Mouse (Mus musculus) frontal cortex, adult (tissue): ENCODE measurements around the gene Asic2.

Experiments
- ATAC-seq: cut with Nextera tagmentation; 2 replicates; pipeline ENCODE4 v1.9.2; 2017; ENCODE audit warnings: mild to moderate bottlenecking, moderate library complexity, mixed read lengths; ENCODE audit not compliant: low TSS enrichment

Gene Asic2

DNA sequence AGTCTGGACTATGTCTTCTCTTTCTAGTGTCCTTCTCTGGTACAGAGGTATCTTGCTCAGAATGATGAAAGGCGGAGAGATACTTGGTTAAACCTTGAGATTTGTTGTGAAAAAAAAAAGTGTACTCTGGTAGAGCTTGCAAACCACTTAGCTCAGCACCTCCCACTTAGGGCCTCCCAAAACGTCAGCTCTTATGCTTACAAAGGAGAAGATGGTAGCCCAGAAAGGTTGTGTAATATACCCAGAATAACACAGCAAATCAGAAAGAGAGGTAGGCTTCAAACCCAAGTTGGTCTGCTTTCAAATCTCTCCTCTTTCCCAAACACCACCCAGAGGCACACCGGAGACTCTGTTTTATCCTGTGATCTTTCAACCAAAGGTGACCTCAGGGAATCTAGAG is 936.1 kb downstream of the Asic2 start:
- peak; percentile 94 for ATAC-seq

DNA sequence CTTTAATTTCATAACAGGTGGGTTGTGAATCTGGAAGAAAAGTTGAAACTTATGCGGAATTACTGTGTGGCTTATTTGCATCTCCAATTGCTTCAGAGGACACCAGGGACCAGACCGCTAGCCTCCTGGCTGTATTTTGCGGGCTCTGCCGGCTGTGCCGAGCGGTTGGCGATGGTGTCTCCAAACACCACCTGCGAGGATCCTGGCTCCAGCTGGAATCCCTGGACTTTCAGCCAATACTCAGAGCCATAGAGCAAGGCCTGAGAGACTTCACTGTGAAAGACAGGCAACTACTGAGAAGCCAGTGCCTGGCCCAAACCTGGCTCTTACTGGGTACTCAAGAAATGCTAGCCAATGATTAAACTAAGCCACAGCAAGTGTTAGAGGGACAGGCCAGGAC is 953.5 kb downstream of the Asic2 start:
- ATAC-seq: no peak

DNA sequence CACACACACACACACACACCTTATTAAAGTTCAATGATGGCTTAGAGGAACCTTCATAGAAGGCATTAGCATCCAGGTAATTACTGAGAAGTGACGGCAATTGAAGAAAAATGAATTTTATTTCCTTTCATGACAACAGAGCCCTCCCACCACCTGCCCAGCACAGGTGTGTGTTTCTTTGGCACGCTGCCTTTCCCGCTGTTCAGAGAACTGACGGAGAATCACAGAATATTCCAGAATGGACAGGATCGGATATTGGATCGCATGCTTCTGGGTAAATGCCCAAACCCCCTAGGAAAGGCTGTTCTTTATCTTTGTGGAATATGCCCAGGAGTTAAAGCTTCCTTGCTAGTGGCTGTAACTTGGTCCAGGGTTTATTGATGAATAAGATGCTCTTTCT is 954.8 kb downstream of the Asic2 start:
- no peak for ATAC-seq

DNA sequence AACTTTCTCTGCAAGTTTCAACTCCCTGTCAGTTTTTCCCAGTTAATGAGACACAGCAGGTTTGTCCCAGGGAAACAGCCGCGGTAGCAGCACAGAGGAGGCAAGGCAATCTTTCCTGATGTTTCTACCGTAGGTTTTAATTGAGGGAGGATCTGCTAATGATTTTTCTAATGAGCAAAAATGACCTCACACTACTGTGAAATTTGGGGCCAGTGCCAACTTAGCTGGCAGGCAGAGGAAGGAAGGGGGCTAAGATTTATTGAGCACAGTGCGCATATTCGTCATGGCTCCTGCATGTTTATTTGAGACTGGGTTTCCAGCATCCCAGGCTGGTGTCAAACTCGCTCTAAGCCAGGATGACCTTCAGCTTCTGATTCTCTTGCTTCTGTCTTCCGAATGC is 957.5 kb downstream of the Asic2 start:
- ATAC-seq: no peak

DNA sequence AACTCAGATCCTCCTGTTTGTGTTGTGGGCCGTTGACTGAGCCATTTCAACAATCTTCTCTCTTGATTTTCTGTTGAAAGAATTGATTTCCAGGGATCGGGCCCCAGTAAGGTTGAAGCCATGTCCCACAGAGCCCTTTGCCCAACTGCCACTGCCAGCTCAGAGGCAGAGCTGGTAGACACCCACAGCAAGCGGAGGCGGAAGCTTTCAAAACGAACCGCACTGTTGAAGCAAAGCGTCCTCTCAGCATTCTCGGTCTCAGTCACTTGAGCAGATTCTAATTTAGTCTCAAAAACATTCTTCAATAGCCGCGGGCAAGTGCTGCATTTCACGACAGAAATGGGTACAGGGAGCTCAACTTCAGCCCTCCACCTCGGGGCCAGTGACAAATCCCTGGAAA is 958.9 kb downstream of the Asic2 start:
- peak; percentile 90 for ATAC-seq

DNA sequence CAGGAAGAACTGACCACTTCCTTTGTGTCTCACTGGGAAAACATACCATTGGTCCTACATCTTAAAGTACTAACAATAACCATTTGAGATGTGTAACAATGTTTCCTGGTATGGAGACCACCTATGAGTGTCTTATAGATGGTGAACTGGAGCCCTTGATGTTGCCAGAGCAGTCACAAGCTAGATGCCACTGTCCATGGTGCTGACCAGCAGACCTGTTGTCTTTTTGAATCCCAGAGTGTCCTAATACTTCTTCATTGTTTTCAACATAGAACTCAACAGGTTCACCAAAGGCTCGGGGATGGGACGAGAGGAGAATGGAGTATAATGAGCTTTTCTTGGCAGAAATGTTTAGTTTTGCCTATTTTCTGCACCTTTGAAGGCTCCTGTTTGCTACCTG is 962.4 kb downstream of the Asic2 start:
- ATAC-seq: no peak

DNA sequence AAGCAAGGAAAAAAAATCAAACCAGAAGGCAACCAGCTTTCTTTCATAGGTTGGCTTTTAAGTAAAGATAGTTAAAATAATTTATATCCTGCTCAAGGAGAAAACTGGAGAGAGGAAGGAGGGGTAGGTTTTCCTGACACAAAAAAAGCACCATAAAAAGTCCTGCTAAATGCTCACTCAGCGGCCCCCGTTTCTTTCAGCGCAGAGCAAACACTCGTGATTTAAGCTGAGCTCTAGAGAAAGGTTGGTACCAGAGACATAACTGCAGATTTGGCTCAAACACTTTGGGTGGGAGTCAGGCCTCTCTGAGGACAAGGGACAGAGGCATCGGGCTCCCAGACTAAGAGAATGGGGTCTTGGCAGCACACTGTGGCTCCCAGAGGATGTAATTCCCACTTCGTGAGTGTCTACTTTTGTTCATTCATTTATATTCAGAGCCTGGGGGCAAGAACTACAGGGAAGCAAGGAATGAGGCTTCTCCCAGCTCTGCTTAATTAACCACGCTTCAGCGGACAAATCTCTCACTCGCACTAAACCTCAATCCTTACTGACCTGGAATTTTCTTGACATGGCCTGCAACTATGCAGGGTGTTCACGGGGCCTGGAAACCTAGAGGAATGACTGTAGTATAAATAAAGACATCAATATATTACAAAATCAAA is 965.4 kb downstream of the Asic2 start:
- peak; percentile 77; the same call in 1 of the 2 replicates for ATAC-seq

DNA sequence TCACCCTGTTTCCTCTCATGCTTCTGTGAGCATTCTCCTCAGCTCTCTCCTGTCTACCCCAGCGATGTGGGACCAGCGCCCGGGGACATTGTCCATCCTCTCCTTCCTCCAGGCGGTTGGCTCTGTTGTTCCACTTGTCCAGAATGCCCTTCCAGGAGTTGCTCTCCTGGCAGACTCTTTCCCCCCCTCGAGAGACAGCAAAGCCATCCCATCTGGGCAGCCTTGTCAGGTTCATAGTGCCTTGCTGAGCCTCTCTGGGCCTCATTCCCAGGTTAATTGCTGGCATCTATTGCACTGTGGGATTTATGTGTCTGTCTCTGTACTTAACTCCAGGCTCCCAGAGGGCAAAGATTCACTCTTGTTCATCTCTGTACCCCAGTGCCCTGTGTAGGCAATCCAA is 972.6 kb downstream of the Asic2 start:
- no peak for ATAC-seq

DNA sequence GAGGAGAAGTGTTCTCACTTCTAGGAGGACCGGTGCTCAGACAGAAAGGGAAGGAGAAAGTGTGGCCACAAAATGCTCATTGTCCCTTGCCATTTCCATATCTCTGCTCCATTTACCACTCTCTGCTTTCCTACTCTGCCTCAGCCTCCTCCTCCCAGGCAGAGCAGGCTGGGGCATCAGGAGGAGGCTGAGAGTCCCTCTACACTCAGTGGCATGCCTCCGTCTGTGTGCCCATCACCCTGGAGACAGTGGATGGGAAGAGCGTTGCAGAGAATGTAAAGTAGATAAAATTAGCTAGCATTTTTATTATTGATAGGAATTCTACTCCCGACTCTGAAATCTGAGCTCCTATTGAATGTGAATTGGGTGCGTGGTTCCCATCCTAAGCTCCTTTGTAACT is 984.7 kb downstream of the Asic2 start:
- no peak for ATAC-seq

DNA sequence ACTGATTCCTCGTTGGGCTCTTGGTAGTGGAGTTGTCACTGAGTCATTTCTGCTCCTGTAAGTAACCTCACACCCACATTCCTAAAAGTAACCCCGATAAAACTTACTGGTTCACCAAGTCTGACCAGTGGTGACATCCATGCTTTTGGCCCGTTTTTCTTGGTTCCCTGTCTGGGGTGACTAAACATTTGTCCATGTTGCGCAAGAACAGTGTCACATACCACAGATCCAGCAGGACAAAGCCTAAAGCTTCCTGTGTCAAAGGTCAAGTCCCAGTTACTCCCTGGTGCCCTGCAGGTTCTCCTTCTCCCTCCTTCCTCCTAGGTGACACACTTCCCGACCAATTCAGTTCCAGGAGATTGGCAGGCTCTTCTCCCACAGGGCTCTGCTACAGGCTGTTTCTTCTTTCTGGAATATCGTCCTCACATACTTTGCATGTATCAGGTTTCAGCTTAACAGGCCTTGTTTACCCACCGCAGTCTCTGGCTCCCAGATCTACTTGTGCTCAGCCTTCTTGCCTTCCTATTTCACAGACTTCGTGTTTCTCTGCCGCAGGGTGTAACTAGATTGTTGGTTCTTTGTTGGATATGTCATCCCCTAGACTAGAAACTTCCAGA is 991.9 kb downstream of the Asic2 start:
- no peak for ATAC-seq

DNA sequence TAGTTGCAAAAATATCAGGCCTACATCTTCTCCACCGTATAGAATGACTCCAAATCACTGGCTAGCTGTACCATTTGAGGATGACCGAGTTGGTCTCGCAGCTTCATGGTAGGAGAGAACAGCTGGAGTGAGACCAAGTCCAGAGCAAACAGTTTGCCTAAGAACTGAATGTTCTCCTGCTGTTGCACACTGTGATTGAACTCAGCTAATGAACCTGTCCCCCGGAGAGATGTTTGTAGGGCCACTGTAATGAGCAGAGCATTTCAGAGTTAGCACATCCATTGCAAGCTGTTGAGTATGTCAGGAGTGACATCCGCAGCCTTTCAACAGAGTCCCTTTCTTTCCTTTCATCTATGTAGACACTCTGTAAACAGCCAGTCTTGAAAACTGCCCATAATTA is 993.6 kb downstream of the Asic2 start:
- ATAC-seq: peak; percentile 24; the same call in 1 of the 2 replicates

DNA sequence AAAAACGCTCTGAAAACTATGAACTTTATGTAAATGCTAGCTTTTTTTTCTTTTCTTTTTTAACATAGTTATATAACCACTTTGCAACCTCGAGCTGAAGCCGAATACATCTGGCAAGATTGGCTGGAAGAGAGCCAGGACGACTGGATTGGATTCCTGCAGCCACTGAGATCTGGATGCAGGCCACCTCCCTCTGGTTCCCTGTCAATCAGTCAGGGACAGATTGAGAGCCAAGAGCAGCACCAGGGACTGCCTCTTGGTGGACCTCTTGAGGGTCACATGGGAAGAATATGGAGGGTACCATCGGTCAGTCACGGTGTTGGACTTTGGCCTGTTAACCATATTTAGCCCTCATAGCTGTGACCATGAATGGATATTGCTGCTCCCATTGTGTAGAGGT is 994.3 kb downstream of the Asic2 start:
- ATAC-seq: 0 out of 2 replicates have a peak, but pooled peaks have one; percentile 42

DNA sequence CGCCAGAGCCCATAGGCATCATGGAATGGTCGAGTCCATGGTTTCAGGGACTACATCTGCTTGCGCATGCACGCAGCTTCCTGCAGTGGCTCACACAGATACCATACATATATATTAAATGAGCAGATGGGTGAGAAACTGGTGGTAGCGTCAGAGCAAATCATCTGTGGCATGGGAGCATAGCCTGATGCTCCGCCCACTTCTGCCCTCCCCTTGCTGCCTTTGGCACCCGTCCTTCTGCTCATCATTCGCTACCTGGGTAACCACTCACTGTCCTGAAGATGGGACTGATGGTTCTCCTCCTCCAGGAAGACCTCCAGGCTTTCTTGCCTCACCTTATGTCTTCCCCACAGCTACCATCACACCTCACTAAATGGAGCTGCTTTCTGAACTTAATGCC is 995.0 kb downstream of the Asic2 start:
- ATAC-seq: no peak

DNA sequence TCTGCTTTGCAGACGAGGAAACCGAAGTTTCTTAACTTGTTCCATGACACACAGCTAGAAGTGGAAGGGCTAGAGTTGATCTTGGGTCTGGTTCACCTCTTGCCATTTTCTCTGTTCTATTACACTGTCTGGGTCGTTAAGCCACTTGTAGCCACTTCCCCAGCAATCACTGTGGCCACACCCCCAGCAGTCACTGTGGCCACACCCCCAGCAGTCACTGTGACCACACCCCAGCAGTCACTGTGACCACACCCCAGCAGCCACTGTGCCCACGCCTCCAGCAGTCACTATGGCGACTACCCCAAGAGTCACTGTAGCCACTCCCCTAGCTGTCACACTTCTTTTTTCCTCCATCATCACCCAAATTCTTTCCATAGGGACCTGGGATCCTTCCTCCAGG is 1000.7 kb downstream of the Asic2 start:
- ATAC-seq: no peak

DNA sequence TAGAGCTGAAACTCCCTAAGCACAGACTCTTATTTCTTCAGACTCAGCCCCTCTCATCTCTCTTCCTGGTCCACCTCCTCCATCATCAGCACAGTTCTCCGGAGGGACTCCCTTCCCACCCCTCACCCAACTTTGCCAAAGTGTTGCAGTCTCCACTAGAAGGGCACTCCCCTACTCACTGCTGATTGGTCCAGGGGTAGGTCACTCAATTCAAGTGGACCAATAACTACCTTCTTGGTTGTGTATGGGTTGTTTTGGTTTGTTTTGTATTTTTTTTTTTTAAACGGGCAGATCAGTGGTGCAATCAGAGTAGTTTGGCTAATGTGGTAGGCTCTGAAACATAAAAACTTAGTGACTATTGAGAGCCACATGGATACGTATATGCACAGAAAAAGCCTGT is 1002.2 kb downstream of the Asic2 start:
- no peak for ATAC-seq

DNA sequence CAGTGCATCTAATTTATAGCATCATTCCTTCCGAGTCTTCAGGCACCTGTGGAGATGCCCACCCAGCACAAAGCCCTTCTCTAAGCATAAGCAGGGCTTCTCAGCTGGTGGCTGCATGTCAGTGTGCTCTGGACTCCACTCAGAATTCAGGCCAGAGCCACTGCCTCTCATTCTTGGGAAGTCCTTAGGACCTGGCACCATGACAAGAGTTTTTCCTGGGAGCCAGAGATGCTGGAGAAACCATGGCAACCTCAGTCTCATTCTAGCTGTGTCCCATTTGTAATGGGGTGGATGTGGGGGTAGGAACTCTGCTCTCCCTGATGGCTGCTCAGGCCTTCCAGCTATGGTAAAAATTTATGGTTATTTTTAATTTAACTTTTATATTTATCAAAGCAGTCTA is 1006.9 kb downstream of the Asic2 start:
- ATAC-seq: peak; percentile 80

DNA sequence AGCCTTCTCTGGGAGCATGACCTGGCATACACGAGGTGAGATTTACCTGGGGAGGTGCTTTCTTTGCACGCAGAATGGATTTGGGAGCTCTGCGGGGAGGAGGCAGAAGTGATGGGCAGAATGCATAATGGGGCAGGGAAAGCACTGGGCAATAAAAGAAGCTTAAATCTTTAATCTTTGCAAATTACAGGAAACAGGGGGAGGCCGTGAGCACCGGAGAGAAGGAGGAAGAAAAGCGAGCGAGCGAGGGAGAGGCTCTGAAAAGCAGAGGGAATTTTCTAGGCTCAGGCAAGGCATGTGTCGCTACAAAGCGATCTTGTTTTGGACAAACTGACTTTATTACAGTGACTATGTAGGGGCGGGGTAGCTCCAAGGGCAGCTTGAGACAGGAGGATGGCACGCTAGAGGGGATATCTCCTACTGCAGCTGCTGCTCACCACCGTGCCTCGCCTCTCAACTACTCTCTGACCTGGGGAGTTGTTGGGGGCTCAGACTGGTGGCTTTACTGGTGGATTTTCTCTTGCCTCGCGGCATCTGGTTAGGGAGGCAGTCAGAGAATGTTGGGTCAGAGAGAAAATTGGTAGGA is 1010.1 kb downstream of the Asic2 start:
- 0 out of 2 replicates have a peak, but pooled peaks have one; percentile 14 for ATAC-seq

DNA sequence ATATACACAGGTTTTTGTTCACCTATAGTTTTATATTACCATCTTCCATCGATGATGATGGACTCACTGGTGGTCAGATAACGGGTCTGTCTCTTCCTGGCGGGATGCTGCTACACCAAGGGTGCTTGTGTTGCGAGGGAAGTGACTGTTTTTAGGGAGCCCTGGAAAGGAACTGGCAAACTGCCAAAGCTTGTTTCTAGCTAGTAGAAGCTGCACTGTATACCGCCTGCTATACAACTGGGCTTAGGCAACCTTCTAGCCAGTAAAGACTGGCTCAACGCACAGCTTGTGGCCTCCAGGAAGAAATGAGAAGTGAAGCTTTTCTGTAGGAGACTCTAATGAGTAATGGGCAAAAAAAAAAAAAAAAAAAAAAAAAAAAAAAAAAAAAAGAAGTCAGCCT is 1012.3 kb downstream of the Asic2 start:
- ATAC-seq: no peak

DNA sequence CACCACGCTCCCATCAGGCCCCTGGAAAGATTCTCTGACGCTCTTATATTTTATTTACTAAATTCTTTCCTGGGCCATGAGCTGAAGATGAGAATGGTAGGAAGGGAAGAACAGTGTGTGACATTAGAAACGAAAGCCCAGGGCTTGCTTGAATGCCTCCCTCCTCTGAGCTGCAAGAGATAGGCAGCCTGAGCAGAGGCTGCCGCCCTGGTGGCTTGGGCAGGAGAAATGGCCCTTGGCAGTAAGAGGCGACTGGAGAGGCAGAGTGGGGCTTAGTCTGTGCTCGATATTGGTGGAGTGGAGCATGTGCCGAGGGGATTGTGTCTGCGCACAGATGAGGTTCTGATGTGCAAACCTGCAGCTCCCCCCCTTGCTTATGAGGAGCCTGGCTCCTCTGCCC is 1014.1 kb downstream of the Asic2 start:
- ATAC-seq: 0 out of 2 replicates have a peak, but pooled peaks have one; percentile 56

DNA sequence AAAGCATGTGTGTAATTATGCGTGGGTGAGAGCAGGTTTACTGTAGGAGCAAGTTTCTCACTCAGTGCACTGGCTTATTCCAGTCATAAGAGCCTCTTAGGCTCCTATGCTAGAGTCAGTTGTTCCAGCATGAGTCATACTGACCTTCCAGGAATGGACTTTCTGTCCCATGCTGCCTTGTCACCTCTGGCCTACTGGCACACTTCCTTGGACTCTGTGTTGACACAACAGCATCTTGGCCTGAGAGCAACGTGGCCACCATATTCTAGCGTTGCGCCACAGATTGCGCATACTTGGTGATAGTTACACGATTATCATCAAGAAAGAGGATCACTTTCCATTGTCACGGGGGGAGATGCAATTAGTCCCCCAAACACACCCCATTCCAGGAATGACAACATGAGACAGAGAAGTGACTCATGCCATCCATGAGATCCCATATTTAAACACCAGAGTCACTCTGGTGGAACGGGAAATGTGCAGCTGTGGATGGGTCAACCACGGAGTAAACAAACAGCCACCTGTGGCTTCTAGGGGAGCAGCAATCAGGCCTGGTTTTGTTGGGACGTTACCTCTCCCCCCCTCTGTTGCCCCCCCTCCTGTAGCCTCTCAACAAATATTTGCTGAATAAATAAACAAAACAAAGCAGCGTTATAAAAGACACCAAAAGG is 1019.1 kb downstream of the Asic2 start:
- ATAC-seq: no peak

DNA sequence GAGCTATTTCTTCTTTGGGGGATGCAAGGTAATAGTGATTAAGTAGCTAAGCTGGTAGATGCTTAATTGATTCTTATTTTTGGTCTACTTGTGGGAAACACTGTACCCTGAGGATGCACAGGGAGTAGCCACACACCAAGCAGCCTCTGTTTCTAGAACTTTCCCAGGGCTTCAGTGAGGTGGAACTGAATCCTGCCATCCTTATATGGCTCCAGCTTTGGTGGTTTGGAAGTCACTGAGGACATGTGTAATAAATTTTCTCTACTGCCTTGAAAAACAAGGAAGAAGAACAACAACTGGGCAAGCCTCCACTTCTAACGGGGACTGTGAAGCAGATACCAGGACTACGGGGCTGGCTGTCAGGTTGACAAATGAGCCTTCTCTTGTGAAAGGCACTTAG is 1020.2 kb downstream of the Asic2 start:
- ATAC-seq: no peak

DNA sequence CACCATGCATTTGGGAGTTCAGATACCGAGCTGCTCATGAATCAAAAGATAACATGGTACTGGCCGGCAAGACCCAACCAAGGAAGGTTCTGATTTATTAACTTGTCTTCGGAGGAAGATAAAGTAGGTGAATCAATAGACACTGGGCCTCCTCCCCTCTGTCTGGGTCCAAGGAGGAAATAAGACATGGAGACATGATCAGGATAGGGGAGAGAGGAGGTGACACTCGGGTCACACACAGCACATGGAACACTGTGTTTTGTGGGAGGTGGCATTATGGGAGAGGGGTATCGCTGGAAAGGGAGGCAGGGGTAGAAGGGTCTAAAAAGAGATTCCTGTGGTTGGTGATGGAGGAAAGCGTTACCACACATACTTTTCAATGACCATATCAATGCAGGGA is 1022.1 kb downstream of the Asic2 start:
- no peak for ATAC-seq
